Mouse (Mus musculus) urinary bladder, postnatal 4 days (tissue): ENCODE measurements around the gene Sytl3.
A peak's percentile ranks its signal among the peaks of the same experiment; 100 is the strongest.

Experiments
- DNase-seq, 2 experiments: peaks; one replicate each; pipeline ENCODE4 v3.0.0; 2021 to 2022; ENCODE audit warnings: low spot score in 2 of 2

Gene Sytl3

GRCm38 (mm10) chr17:6736306-6737272 is 77.7 kb downstream of the Sytl3 start:
- peak; percentile 17 to 47 for DNase-seq

- DNase-seq: peak; percentile 16 to 38
Observed at GRCm38 (mm10) chr17:6737273-6737997, 78.5 kb downstream of the Sytl3 start.

- DNase-seq: peak; percentile 7 to 29
Observed at GRCm38 (mm10) chr17:6738836-6739235, 79.9 kb downstream of the Sytl3 start.

GRCm38 (mm10) chr17:6739266-6739665 is 80.4 kb downstream of the Sytl3 start:
- peak; percentile 15 to 49 for DNase-seq

DNA sequence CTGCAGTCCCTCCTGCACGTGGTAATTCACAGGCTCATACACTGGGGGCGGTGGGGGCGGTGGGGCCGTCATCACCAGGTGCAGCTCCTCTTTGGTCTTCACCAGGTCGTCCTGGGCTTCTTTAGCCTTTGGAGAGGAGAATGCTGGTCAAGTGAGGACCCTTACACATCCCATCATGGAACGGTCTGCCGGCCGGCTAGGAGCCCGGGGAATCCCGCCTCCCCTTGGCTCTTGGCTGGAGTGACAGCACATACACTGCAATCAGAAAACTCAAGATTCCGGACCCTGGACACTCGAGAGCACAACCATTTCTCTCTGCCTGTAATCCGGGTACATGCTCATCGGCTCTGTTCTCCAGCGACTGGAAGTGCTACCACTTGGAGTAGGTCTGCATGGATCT is 80.9 kb downstream of the Sytl3 start:
- peak in 1 of 2 experiments; percentile 43 for DNase-seq

GRCm38 (mm10) chr17:6740331-6741170 is 81.7 kb downstream of the Sytl3 start:
- DNase-seq: peak; percentile 13 to 57

DNA sequence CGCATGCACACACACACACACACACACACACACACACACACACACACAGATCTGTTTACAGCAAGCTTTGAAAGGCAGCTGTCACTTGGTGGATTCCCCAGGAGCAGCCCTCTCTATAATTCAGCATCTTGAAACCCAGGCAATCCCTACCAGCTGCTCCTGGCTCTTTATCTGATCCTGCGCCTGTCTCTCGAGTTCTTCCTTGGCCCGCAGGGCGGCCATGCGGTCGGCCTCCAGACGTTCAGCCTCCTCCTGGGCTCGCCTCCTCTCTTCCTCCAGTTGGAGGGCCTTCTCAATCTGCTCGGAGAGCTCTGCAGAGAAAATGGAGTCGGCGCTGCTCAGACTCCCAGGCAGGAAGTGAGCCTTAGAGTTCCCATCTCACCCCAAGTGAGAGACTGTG is 82.4 kb downstream of the Sytl3 start:
- DNase-seq: peak in 1 of 2 experiments; percentile 56

- peak in 1 of 2 experiments; percentile 60 for DNase-seq
Observed at GRCm38 (mm10) chr17:6742083-6743038, 83.5 kb downstream of the Sytl3 start.

- peak in 1 of 2 experiments; percentile 20 for DNase-seq
Observed at GRCm38 (mm10) chr17:6743039-6743575, 84.2 kb downstream of the Sytl3 start.

GRCm38 (mm10) chr17:6743787-6744239 is 84.9 kb downstream of the Sytl3 start:
- DNase-seq: no peak

DNA sequence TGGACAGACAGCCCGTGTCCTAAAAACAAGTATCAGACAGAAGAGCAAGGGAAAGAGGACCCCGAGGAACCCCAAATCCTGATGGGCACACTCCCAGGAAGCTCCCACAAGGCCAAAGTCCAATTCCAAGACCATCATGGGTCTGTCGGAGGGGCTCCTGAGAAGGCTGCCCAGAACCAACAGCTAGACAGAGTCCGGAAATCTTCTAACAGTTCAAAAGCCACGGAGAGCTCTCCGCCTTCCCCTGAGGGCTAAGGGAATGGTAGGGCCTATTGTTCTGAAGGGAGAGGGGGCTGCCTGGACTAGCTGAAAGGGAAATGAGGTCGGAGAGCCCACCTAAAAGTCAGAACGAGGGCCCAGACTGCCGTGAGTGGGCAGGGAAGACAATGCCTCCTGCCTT is 85.5 kb downstream of the Sytl3 start:
- no peak for DNase-seq

DNA sequence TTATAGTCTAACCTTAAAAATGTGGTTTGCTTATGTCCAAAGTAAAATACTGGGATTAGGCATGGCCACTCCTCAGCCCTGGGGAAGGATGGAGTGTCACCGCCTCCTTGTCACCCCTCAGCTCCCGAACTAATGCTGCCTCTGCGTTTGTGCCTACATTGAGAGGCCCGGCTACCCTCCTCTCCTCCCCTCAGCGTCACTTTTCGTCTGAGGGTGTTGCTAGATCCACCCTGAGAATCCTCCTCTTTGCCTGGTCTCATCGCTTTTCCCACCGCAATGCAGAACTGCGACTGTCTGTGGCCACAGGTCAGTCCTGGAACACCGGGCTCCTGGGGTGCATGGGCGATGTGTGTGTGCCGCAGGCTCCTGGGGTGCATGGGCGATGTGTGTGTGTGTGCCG is 86.0 kb downstream of the Sytl3 start:
- DNase-seq: no peak

DNA sequence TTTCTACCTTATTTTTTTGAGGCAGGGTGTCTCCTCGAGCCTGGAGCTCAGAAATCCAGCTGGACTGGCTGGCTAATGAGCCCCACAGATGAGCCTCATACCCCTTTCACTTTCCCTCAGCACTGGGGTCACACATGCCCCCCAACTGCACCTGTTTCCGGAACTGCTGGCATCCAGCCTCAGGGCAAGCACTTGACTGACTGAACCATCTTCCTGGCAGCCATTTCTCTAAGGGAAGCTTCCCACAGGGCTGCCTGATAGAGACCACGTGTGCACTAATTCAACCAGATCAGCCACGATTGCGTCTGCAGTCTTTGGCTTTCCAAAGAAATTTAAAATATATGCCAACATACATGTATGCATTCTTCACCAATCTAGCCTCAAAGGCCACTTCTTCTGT is 86.6 kb downstream of the Sytl3 start:
- no peak for DNase-seq

- no peak for DNase-seq
Observed at GRCm38 (mm10) chr17:6745975-6746374, 87.1 kb downstream of the Sytl3 start.

GRCm38 (mm10) chr17:6746452-6747231 is 87.7 kb downstream of the Sytl3 start:
- DNase-seq: no peak

- DNase-seq: no peak
Observed at GRCm38 (mm10) chr17:6747478-6747877, 88.6 kb downstream of the Sytl3 start.

DNA sequence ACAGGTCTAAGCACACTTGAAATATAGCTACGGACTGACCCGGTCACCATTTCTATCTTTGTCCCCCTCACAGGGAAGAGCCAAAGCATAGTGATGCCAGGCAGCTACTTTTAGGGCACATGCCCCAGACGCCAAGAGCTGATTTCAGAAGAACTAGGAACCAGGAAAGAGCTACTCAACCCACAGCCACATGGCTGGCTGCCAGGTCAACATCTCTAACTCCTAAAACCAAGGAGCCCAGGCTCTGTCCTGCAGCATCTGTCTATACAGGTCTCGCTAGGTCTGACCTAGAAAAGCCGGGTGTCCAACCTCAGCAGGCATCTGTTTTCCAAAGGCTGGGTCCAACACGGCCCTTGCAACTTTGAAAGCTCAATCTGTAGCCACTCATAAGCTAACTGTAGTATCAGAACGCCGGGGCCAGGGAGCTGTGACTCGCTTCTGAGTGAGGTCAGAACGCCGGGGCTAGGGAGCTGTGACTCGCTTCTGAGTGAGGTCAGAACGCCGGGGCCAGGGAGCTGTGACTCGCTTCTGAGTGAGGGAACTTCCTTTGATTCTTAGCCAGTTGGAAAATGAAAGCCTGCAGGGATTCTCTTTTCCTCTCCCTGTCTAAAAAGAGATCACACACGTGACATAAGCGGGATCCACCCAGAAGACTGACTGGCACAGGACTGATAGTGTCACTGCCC is 90.0 kb downstream of the Sytl3 start:
- DNase-seq: no peak

- no peak for DNase-seq
Observed at GRCm38 (mm10) chr17:6751221-6751859, 92.4 kb downstream of the Sytl3 start.
